Mouse (Mus musculus) A20 (cell line): ENCODE data around the gene Atg10.

ENCODE experiments used
- DNase-seq: peaks from one replicate; pipeline ENCODE4 v3.0.0-alpha.2; 2011; ENCODE audit warnings: low read depth, low spot score

The Atg10 gene

DNA sequence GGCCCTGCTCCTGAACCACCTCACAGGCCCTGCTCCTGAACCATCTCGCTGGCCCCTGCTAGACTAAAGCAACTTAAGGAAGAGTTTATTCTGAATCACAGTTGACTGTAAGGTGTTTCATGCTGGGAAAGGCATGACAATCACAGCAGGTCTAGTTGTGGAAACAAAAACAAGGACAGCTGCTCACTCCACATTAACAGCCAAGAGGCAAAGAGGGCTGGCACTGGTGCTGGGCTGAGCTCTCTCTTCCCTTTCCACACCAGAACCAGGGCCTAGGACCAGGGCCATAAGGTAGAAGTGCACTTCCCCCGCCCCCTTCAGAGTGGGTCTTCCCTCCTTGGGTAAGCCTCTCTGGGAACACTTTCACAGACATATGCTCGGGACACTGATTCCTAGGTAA, 48.4 kb downstream of the Atg10 start:
- DNase-seq: no peak

DNA sequence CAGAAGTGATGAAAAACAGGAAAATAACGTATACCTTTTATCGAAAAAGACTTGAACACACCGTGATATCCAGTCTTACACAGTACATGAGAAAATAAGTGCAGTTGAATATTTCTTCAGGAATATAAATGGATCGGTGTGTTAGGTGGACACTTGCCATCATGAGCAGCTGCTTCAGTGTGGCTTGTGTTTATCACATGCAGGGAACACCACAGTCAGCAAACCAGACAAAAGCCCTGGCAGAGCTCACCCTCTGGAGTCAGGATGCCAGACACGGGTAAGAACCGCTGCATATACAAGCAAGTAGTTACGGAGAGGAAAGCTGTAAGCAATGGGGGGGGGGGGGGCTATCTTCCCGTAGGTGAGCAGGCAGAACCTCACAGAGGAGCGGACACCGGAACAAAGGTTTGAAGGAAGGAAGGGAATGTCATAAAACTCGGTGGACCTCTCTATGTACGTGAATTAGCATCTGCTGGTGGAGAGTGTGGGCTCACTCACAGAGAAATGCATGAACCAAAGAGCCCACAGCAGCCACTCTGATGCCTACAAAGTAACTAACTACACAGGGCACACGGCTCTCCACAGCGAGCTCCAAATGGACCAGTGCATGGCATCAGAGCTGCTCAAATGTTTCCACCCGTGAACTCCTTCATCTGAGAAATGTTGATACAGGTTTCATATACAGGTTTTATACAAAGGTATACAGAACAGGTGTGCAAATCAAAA, 51.8 kb downstream of the Atg10 start:
- DNase-seq: no peak

DNA sequence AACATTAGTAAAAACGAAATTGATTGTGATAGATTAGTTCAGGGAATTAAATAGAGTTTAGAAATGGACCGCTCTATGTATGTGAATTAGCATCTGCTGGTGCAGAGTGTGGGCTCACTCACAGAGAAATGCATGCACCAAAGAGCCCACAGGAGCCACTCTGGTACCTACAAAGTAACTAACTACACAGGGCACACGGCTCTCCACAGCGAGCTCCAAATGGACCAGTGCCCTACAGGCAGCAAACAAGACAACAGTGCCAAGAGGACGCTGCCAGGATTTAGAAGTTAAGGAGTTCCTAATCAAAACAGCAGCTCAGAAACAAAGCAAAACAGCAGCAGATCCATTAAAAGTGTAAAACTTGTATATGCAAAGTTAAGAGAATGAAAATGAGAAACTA, 52.6 kb downstream of the Atg10 start:
- no peak for DNase-seq

DNA sequence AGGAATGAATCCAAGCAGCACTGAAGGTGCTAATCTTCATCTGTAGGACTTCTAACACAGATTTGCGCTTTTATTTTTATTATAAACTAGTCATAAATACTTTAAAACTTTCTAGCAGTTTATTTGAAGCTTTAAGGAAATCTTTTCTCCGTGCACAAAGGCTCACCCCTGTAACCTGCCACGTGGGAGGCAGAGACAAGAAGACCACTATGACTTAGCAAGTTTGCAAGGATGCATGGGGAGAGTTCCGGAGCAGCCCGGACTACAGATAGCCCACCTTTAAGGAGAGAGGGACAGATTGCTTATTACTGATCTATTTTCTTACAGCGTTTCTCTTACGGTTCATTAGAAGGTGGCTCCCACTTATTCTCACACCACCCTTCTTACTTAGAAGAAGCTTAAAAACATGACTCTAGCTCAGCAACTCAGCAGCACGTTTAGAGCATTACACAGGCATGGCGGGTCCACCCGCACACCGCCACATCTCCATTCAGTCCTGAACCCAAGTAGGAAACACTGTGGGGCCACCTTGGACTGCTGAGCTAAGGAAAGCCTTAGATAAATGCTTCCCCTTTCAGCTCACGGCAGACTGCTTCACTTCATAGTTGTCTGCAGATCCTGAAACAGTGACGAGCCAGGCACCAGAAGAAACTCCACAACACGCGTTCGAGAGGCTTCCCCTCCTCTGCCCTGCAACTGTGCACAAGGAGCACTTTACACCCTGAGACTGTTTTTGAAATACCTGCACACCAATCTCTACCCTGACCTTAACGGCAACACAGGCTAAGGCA, 54.0 kb downstream of the Atg10 start:
- DNase-seq: no peak

DNA sequence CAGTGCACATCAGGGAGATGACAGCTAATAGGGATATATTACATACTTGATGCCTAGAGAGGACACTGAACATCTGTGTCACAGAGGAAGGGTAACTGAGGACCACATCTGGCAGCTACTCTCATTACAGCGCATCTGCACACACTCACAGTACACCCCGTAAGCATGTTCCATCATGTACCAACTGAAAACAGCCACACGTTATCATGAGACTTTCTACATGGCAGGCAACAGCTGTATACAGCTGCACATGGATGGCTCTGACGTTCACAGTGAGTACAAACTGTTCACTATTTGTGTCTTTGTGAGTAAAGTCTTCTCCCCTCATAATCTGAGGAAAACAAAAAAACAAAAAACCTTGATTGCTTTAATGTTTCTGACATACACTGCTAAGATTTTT, 55.3 kb downstream of the Atg10 start:
- DNase-seq: no peak

DNA sequence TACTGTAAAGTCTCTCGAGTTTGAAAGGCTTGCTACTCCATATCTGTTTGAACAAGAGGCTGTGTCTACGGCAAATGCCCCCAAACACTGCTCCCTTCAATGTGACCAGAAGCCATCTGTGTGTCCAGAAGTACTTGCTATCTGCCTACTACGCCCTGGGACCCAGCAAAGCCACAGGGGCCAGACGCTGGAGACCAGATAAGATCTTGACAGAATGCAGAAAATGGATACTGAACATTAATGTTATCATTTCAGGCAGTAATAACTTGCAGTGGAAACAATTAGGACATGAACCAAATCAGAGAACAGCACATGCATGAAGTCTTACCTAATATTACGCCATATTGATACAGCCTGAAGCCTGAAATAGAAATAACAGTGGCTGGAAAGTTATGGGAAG, 56.2 kb downstream of the Atg10 start:
- DNase-seq: no peak

DNA sequence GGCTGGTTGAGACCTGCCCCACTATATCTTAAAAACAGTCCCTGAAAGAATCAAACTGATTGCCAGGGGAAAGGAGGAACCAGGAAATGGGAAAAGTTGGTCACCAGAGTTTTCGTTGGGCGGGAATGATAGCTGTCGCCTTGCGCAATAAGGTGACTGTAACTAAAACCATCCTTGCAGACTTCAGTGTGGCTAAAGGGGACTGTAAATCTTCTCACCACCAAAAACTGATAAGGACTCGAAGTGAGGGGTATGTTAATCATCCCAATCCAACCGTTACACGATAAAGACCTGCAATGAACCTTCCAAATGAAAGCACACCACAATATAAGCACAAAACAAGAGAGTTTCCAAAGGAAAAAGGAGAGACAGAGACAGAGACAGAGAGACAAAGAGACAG, 57.5 kb downstream of the Atg10 start:
- DNase-seq: no peak

DNA sequence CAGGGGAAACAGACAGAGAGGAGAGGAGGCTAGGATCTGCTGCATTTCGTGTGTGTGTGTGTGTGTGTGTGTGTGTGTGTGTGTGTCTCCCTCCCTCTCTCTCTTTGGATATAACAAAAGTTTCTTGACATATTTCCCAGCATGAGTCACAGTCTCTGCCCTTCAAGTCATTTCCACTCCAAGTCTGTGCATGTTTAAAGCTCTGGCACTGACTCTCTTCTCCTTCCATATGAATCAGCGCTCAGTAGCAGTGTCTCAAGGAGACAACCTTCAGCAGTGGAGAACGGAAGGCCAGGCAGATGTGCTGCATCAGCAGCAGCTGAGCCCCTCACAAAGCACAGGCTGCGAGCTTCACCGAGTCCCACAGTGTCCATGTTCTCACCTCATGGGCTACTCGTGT, 58.6 kb downstream of the Atg10 start:
- DNase-seq: no peak

DNA sequence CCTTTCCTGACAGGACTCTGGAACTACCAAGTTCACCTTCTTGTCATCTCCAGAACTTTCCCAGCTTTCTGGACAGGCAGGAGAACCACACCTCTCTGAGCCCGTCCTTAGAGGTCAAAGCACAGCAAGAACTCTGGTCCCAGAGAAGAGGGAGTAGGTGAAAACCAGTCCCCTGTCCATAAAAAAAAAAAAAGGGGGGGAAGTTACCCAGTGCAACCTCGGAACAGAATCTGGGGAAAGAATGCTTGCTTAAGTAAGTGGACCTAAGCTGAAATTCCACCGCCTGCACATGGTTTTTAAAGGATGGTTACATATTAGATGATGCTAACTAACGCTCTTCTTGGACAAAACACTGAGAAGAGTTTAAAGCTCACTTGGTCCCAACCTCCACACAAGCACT, 60.5 kb downstream of the Atg10 start:
- DNase-seq: no peak

DNA sequence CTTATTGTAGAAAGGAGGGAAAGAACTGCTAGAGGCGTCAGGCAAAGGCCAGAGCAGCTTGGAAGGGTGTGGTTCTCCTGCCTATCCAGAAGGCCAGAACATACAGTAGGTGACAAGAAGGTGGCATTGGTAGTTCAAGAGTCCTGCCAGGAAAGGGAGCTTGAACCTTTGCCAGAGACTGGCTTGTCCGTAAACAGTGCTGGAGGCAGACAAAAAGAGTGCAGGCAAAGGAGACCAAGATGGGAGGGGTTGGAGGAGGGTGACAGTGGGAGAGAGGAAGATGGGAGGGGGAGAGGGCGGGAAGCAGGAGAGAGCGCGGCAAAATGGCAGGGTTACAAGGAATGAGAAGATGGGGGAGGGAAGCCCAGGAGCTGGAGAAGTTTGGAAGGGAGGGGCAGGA, 61.3 kb downstream of the Atg10 start:
- DNase-seq: no peak

DNA sequence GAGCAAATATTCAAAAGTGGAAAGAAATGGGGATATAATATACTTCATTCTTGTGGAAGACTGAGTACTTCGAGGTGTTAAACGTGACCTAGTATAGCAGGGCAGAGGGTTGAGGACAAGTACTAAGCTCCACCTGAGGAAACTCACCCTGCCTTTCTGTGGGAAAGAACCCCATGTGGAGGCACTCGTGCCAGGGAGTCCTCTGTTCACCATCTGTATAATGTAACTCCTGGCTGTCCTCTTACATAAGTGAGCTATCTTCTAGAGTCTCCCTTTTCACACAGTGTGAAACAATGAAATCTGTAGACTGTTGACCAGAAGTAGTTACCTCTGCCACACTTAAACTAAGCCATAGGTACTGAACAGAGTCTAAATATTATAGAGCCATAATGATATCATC, 63.2 kb downstream of the Atg10 start:
- no peak for DNase-seq

DNA sequence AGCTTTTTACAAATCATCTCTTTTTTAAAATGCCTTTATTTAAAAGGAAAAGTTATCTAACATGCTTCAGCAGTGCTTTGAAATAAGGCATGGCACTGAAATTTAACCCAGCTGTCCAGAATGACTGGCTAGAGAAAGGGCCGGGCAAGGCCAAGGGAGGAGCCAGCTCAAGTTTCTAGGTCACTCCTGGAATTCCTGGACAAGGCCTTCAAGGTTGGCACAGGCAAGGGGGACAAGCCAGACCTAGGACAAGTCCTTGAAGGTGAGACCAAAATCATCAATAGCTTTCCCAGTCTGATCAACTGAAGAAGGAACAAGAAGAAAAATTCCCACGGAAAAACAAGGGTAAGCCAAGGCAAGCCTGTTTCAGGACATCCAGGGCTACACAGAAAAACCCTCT, 63.9 kb downstream of the Atg10 start:
- no peak for DNase-seq

DNA sequence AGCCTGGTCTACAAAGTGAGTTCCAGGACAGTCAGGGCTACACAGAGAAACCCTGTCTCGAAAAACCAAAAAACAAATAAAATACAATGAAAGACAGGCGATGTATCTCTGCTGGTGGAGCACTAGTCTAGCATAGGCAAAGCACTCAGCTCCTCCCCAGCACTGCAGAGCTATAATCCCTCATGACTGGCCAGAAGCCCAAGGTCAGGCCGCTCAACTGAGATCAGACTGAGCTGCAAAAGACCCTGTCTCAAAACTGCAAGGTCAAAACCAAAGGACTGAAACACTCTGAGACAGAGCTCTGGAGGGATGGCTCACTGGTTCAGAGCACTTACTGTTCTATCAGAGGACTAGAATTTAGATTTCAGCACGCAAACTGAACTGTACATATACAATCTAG, 65.8 kb downstream of the Atg10 start:
- DNase-seq: no peak

DNA sequence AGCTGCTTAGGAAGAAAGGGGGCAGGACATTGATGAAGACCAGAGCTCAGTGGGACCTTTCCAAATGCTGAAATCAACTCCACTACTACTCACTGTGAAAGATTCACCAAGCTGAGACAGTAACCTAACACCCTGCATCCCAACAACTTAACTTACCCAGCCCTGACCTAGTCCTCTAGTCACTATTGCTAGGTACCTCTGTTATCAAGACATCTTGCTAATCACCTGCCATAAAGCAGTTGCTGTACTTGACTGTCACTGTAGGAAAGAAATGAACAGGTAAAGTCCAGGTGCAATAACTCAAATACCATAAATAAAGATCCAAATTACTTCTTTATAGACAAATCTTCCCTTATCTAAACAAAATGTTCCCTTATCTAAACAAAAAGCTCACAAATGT, 66.3 kb downstream of the Atg10 start:
- no peak for DNase-seq

DNA sequence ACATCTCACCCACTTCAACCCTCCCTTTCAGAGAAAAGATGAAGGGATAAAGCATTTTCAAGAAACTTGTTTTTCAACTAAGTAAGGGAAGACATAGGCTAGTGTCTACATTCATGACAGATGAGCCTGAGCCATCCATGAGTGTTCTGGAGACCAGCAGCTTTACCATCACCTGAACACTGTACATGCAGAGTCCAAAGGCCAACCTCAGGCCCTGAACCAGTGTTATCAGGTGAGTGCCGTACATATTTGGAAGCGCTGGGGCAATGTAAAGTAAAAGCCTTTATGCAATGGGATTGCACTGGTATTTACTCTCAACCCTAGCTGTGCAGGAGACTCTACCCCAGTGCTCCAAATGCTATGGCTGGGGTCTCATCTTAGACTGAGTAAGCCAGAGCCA, 66.8 kb downstream of the Atg10 start:
- DNase-seq: no peak

DNA sequence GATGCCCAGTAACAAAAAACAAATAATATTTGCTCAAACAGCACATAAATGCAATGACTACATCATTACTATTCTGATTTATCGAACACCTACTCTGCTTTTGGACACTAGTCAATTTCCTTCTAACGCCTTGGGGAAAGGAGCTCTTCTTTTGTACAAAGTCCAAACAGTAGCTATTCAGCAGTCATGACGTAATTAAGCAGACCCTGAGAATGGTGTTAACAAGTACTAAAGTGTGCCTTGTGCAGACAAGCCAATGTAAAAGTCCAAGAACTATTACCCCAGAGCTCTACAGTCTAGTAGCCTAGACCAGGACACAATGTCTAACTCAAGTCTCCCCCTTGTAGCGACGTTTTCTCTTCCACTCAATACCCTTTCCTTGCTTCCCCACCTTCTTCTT, 67.5 kb downstream of the Atg10 start:
- DNase-seq: no peak

DNA sequence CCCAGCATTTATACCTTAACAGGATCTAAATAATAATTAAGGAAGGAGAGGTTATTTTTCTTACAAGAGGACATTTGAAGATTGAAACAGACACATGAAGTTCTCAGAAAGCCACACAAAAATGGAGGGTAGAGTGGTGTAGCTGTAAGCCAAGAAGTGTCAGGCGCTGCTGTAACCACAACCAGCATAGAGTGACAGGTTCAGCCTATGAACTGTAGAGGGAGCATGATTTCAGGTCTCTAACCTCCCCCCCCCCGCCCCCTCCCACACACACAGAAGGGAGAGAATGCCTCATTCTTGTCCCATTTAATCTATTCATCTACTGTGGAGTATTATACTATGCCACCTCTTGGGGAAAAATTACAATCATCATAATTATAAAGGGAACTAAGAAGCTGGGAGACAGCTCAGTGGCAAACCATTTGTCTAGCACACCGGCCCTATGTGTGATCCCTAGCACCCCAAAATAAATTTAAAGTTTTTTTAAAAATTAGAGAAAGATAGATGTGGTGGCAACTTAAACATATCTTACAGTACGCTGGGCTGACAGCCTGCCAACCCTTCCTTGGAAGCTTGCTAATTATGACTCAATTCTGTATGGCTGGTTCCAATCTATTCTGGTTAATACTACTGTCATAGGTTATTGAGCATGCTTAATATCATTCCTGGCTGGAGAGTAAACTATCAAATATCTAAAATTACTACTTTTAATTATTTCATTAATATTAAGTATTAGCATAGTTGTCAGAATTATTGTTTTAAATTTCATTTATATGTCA, 68.2 kb downstream of the Atg10 start:
- DNase-seq: no peak

DNA sequence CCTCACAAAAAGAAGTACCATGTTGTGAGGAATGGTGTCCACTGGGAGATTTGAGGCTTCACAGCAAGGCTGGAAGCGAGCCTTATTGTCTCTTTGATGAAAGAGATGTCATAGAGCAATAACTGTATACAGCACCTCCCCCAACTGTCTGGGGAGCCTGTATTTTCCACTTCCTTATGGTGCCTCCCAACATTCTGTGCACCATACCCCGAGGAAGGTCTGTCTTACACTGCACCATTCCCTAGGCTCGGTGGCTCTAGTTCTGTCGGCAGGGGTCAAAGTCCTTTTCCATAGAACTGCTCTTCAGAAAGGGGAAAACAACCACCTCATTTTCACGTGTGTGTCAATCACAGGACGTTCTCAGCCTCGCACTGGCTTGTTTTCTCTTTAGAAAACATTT, 69.1 kb downstream of the Atg10 start:
- no peak for DNase-seq

DNA sequence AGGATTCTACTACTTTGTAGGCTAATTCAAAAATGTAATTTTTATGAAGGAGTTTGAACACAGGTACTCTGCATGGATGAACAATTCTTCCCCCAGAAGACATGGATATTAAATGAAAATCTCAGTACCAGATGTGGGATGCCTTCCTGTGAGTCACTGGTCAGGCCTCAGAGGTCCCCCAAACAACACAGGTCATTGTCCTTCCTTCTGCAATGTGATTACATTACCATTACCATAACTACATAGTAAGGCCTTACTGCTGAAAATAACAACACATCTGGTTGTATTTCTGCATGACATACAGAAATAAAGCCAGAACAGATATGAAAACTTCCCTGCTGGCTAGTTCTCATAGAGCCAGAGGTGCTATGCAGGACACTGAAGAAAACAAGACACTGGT, 87.4 kb downstream of the Atg10 start:
- DNase-seq: no peak

DNA sequence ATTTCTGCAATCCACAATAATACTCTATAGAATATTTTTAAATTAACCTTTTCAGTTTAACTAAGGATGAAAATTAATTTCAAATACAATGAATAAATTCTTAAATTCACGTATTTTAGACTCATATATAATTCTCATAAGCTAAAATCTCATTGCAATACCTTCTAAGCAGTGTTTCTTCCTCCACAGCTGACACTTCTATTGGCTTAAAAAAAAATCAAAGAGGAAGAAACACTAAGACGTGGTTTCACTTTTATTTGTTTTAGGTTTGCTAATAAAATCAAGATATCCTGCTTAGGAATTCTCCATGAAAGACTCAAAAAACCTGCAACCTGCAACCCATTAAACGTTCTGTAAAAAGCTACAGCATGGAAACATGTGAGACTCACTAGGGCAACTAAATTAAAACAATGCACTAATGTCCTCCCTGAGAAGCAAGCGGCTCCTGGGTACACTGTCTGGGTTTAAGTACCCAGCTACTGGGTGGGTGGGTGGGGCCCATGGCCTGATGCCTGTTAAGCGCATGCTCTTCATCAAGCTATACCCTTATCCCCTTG, 90.4 kb downstream of the Atg10 start:
- DNase-seq: peak; percentile 68

DNA sequence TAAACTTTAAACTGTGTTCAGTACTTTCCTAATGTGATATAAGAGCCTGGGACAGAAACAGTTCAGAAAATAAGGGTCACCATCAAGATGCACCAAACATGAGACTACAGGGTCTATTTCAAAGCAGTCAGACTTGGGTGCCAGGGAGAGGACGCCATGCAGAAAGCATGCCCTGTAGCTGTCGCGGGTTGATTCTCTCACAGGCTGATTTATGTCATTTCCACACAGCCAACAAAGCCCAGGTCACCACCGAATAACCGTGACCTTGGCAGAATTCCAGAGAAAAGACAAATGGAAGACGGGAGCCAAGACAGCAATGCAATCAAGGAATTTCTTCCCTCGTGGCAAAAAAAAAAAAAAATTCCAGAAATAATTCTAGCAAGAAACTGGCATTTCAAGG, 94.7 kb downstream of the Atg10 start:
- DNase-seq: no peak

DNA sequence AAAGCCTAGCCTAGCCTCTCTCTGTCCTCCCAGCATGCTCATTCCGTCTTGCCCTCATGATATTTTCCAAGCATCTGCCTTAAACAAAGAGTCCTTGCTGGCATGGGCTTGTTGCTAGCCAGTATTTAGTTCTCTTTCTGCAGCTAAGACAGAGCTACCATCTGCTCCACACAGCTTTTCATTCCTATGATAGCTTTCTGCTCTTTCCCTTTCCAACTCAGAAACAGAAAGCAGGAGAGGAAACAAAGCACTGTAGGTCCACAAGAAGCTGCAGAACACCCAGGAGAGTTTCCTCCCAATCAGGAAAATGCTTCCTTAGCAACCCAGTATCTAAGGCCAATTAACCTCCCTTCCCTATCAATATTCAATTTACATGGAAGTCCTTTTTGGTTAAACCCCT, 95.2 kb downstream of the Atg10 start:
- DNase-seq: no peak
